Mouse (Mus musculus) intestine, postnatal 0 days (tissue): ENCODE data around the gene Slc16a10. TPM values are rescaled to one million over a fixed set of nuclear protein-coding genes. Genes with fewer than 3 reads are reported as not detected.

ENCODE experiments used
- ATAC-seq: fragments of 200-750 bp; cut with Nextera tagmentation; 2 replicates; pipeline ENCODE4 v1.8.0; 2017; ENCODE audit warnings: mild to moderate bottlenecking, moderate TSS enrichment, moderate library complexity
- H3K27ac ChIP-seq: fragments of 300-500 bp; sonication (generic); 2 replicates; pipeline ENCODE4 v1.5.1; 2014; ENCODE audit warnings: mild to moderate bottlenecking, low read depth, low read length, moderate library complexity
- H3K27me3 ChIP-seq: fragments of 300-500 bp; sonication (generic); replicated peaks from 2 replicates; pipeline ENCODE4 v1.6.1; 2014; ENCODE audit warnings: low read length, mixed read lengths; ENCODE audit not compliant: control insufficient read depth, insufficient read depth
- H3K36me3 ChIP-seq: fragments of 300-500 bp; sonication (generic); 2 replicates; pipeline ENCODE4 v1.6.1; 2014; ENCODE audit warnings: mild to moderate bottlenecking, moderate library complexity; ENCODE audit not compliant: control insufficient read depth, insufficient read depth
- H3K4me1 ChIP-seq: fragments of 300-500 bp; sonication (generic); replicated peaks from 2 replicates; pipeline ENCODE4 v1.6.1; 2014; ENCODE audit warnings: antibody characterized with exemption, low read length, mixed read lengths; ENCODE audit not compliant: control insufficient read depth, insufficient read depth
- H3K4me2 ChIP-seq: fragments of 300-500 bp; sonication (generic); replicated peaks from 2 replicates; pipeline ENCODE4 v1.6.1; 2014; ENCODE audit warnings: low read depth, mild to moderate bottlenecking, moderate library complexity
- H3K4me3 ChIP-seq: fragments of 300-500 bp; sonication (generic); 2 replicates; pipeline ENCODE4 v1.5.1; 2014; ENCODE audit warnings: low read depth, low read length
- H3K9ac ChIP-seq: fragments of 300-500 bp; sonication (generic); 2 replicates; pipeline ENCODE4 v1.6.1; 2014; ENCODE audit warnings: mild to moderate bottlenecking, low read depth, low read length
- H3K9me3 ChIP-seq: fragments of 300-500 bp; sonication (generic); 2 replicates; pipeline ENCODE4 v1.6.1; 2016; ENCODE audit warnings: mixed run types; ENCODE audit not compliant: control insufficient read depth
- CTCF ChIP-seq: sonication (generic); IDR thresholded peaks from 2 replicates; pipeline ENCODE4 v1.5.1; 2016; ENCODE audit warnings: low read depth, mild to moderate bottlenecking, control low read depth, antibody characterized with exemption, moderate library complexity
- WGBS: fragments of 180-500 bp; shearing (Covaris S2); extraction: QIAGEN DNeasy Blood & Tissue Kit; methylation state at CpG from one replicate; pipeline ENCODE4 v1.1.7; 2014; 5-methylcytosine and 5-hydroxymethylcytosine counted together
- polyA plus RNA-seq: library from polyadenylated mRNA; unstranded; fragments of >200 nt; fragmentation: Nextera tagmentation; extraction: Ambion mirVana; gene quantifications from 2 replicates; pipeline ENCODE4 v1.2.1, GENCODE M21; 2015

Gene Slc16a10
- polyA plus RNA-seq, 1 experiment from 2014 or later = 57.5 TPM

GRCm38 (mm10) chr10:40169088-40169487 lies 27.0 kb upstream of the Slc16a10 start:
- Histone ChIP-seq H3K4me3 (no peak overlapping the region), H3K27me3 (no peaks in the 10 kb centered on the region), H3K9ac (no peak overlapping the region), H3K9me3 (no peaks in the 10 kb centered on the region), H3K36me3 (no peaks in the 10 kb centered on the region), H3K4me1 (no peaks in the 10 kb centered on the region; the same call in 1 of the 2 replicates), H3K4me2 (no peak overlapping the region), H3K27ac (no peak overlapping the region)
- peak; percentile 44 for ATAC-seq
- WGBS = 54% methylated on average over 7 of the region's 7 CpGs
- TF ChIP-seq CTCF = no peak

- Histone ChIP-seq H3K36me3 (no peaks in the 10 kb centered on the region), H3K9me3 (no peaks in the 10 kb centered on the region), H3K4me2 (no peak overlapping the region), H3K27ac (peak overlapping the region; percentile 47; the same call in 1 of the 2 replicates), H3K27me3 (no peaks in the 10 kb centered on the region), H3K4me1 (no peaks in the 10 kb centered on the region; the same call in 1 of the 2 replicates), H3K4me3 (no peak overlapping the region), H3K9ac (no peak overlapping the region)
- ATAC-seq = no peak
- TF ChIP-seq CTCF = no peak
- WGBS = 73% methylated on average over 27 of the region's 27 CpGs
Observed at GRCm38 (mm10) chr10:40164421-40165386, 22.6 kb upstream of the Slc16a10 start.

- no peak overlapping the region for H3K4me3 ChIP-seq
- H3K4me1 ChIP-seq = no peaks in the 10 kb centered on the region; the same call in 1 of the 2 replicates
- H3K4me2 ChIP-seq = no peak overlapping the region
- H3K27me3 ChIP-seq = no peaks in the 10 kb centered on the region
- no peak for TF ChIP-seq CTCF
- no peak overlapping the region for H3K9ac ChIP-seq
- WGBS = 39% methylated on average over 13 of the region's 13 CpGs
- ATAC-seq = no peak
- 0 out of 2 replicates have a peak overlapping the region, but pooled peaks have one; percentile 47 for H3K27ac ChIP-seq
- H3K9me3 ChIP-seq = no peaks in the 10 kb centered on the region
- no peaks in the 10 kb centered on the region for H3K36me3 ChIP-seq
Observed at GRCm38 (mm10) chr10:40163914-40164313, 21.9 kb upstream of the Slc16a10 start.

- no peak for ATAC-seq
- Histone ChIP-seq H3K4me3 (no peak overlapping the region), H3K9me3 (no peaks in the 10 kb centered on the region), H3K4me1 (no peaks in the 10 kb centered on the region; the same call in 1 of the 2 replicates), H3K36me3 (no peaks in the 10 kb centered on the region), H3K27me3 (no peaks in the 10 kb centered on the region), H3K4me2 (no peak overlapping the region), H3K27ac (no peak overlapping the region), H3K9ac (no peak overlapping the region)
- TF ChIP-seq CTCF = no peak
- WGBS = 79% methylated on average over 8 of the region's 8 CpGs
Observed at GRCm38 (mm10) chr10:40163338-40163737, 21.3 kb upstream of the Slc16a10 start.

GRCm38 (mm10) chr10:40161701-40162255 lies 19.7 kb upstream of the Slc16a10 start:
- Histone ChIP-seq H3K9ac (no peak overlapping the region), H3K4me2 (no peak overlapping the region), H3K27me3 (no peaks in the 10 kb centered on the region), H3K4me1 (no peaks in the 10 kb centered on the region; the same call in 1 of the 2 replicates), H3K36me3 (no peaks in the 10 kb centered on the region), H3K9me3 (no peaks in the 10 kb centered on the region), H3K27ac (no peak overlapping the region), H3K4me3 (no peak overlapping the region)
- 0 out of 2 replicates have a peak, but pooled peaks have one; percentile 15 for ATAC-seq
- no peak for TF ChIP-seq CTCF
- 91% methylated on average over 5 of the region's 5 CpGs for WGBS

GRCm38 (mm10) chr10:40161236-40161635 lies 19.2 kb upstream of the Slc16a10 start:
- WGBS = 85% methylated on average over 2 of the region's 2 CpGs
- H3K9me3 ChIP-seq = no peaks in the 10 kb centered on the region
- 0 out of 2 replicates have a peak, but pooled peaks have one; percentile 11 for ATAC-seq

More at GRCm38 (mm10) chr10:40161236-40161635, 19.2 kb upstream of the Slc16a10 start:
- no peak overlapping the region for H3K4me3 ChIP-seq
- H3K4me1 ChIP-seq = no peaks in the 10 kb centered on the region; the same call in 1 of the 2 replicates
- H3K36me3 ChIP-seq = no peaks in the 10 kb centered on the region
- no peak overlapping the region for H3K27ac ChIP-seq
- no peaks in the 10 kb centered on the region for H3K27me3 ChIP-seq
- no peak overlapping the region for H3K4me2 ChIP-seq
- no peak overlapping the region for H3K9ac ChIP-seq
- TF ChIP-seq CTCF = no peak
